Mouse (Mus musculus): ENCODE measurements at regions not wholly inside any gene's neighbourhood (a gene's known extent, or its start where the extent isn't known, plus 50 kb on each side); places are given as distances from the start of the nearest gene placed in this dataset.

DNA sequence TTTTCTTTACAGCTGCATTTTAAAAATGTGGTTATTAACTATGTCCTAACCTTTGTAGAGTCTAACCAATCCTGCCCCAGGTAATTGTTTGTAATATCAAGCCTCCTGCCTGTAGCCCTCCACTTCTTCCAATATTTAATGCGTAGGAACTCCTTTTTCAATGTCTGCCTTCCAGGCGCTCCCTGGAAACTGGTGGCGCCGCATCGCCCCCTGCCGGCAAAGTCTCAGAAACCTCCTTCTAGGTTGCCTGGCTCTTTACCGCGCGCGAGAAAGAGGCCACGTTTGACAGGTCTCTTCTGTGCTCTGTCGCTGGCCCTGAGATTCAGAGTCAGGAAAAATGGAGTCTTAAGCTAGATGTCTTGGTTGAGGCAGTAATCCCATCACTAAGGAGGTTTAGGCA is 542.8 kb downstream of the Zfp704 start:
- no peak for TF ChIP-seq MAX (IDR thresholded peaks at IDR 0.05)
- TF ChIP-seq CEBPB (IDR thresholded peaks at IDR 0.05; ENCODE audit: low read depth) = no peak
- peak; percentile 60 for TF ChIP-seq CTCF (IDR thresholded peaks at IDR 0.05; ENCODE audit: control insufficient read depth, insufficient read depth, insufficient read length)
- no peak for TF ChIP-seq USF1 (IDR thresholded peaks at IDR 0.05; ENCODE audit: low read depth)
- no peak for TF ChIP-seq FOSL1 (IDR thresholded peaks at IDR 0.05; ENCODE audit: insufficient read depth, low read length, poor library complexity, severe bottlenecking)
- TF ChIP-seq MYOD1 (IDR thresholded peaks at IDR 0.05; ENCODE audit: control insufficient read depth, insufficient read length, low read depth) = no peak
- no peak for TF ChIP-seq MYOG (IDR thresholded peaks at IDR 0.05; ENCODE audit: control insufficient read depth, extremely low read depth, insufficient read length)

Measured in C2C12 (cell line).